Mouse (Mus musculus) ES-E14 (cell line): Measurements from ENCODE around the gene Fhit. TPM values are rescaled to one million over a fixed set of nuclear protein-coding genes. Genes with fewer than 3 reads are reported as not detected.

ENCODE experiments used
- DNase-seq: peaks from one replicate; pipeline ENCODE4 v3.0.0-alpha.2; 2013; ENCODE audit warnings: low read depth, low spot score
- H3K27ac ChIP-seq: 2 replicates; pipeline ENCODE4 v1.5.1; 2012; ENCODE audit warnings: low read depth, mild to moderate bottlenecking, low read length, moderate library complexity, mixed read lengths; ENCODE audit not compliant: poor library complexity, insufficient read depth, severe bottlenecking
- H3K36me3 ChIP-seq: 2 replicates; pipeline ENCODE4 v1.6.1; 2012; ENCODE audit warnings: mild to moderate bottlenecking, low read length, moderate library complexity, mixed read lengths; ENCODE audit not compliant: control insufficient read depth, poor library complexity, insufficient read depth, severe bottlenecking
- H3K4me1 ChIP-seq, 2 experiments: fragments of 150-350 bp in 1 of 2; sonication (generic) in 1 of 2; 2 replicates each; pipeline ENCODE4 v1.6.1; 2012; ENCODE audit warnings: low read length in 2 of 2, mild to moderate bottlenecking in 1 of 2, mixed read lengths in 1 of 2; ENCODE audit not compliant: control insufficient read depth in 2 of 2, insufficient read depth in 2 of 2, poor library complexity in 1 of 2
- H3K4me3 ChIP-seq, 2 experiments: fragments of 150-350 bp in 1 of 2; sonication (generic) in 1 of 2; 2 replicates each; pipeline ENCODE4 v1.5.1; 2012; ENCODE audit warnings: low read length in 2 of 2, low read depth in 1 of 2, mild to moderate bottlenecking in 1 of 2, mixed read lengths in 1 of 2; ENCODE audit not compliant: insufficient read depth in 1 of 2, poor library complexity in 1 of 2, severe bottlenecking in 1 of 2
- H3K9ac ChIP-seq: 2 replicates; pipeline ENCODE4 v1.6.1; 2012; ENCODE audit warnings: low read depth, mild to moderate bottlenecking, low read length, mixed read lengths; ENCODE audit not compliant: poor library complexity, insufficient read depth, severe bottlenecking
- H3K9me3 ChIP-seq: fragments of 150-350 bp; sonication (generic); 2 replicates; pipeline ENCODE4 v1.6.1; 2012; ENCODE audit warnings: low read depth, mild to moderate bottlenecking, low read length; ENCODE audit not compliant: control insufficient read depth, insufficient read depth
- CHD2 ChIP-seq: IDR thresholded peaks from 2 replicates; pipeline ENCODE4 v1.6.1; 2014; ENCODE audit warnings: mild to moderate bottlenecking, low read depth, low read length, inconsistent platforms
- HCFC1 ChIP-seq: IDR thresholded peaks from 2 replicates; pipeline ENCODE4 v1.6.1; 2012; ENCODE audit warnings: low read length, inconsistent platforms, borderline replicate concordance; ENCODE audit not compliant: insufficient read depth
- MAFK ChIP-seq: IDR thresholded peaks from 2 replicates; pipeline ENCODE4 v1.6.1; 2014; ENCODE audit warnings: mild to moderate bottlenecking, low read depth, low read length, inconsistent platforms; ENCODE audit not compliant: insufficient read depth
- ZC3H11A ChIP-seq: IDR thresholded peaks from 2 replicates; pipeline ENCODE4 v1.6.1; 2012; ENCODE audit warnings: low read depth, mild to moderate bottlenecking, inconsistent platforms, low read length, borderline replicate concordance
- ZNF384 ChIP-seq: IDR thresholded peaks from 2 replicates; pipeline ENCODE4 v1.6.1; 2012; ENCODE audit warnings: low read depth, low read length, inconsistent platforms
- in situ Hi-C, 2 experiments: fragments of 600-800 bp; cut with MboI; formaldehyde crosslinking; loops; one replicate each; pipeline ENCODE4 v1.15.1; 2025; ENCODE audit warnings: low sequenced_read_pairs in 2 of 2, inconsistent platforms in 1 of 2; ENCODE audit not compliant: unreplicated experiment in 2 of 2
- total RNA-seq: library from RNA; depleted of rRNA; stranded (reverse); fragments of 300-350 nt; gene quantifications from 2 replicates; pipeline ENCODE4 v1.2.3, GENCODE M21; 2012

Fhit gene
- total RNA-seq, 1 experiment, result 1.0 TPM

DNA sequence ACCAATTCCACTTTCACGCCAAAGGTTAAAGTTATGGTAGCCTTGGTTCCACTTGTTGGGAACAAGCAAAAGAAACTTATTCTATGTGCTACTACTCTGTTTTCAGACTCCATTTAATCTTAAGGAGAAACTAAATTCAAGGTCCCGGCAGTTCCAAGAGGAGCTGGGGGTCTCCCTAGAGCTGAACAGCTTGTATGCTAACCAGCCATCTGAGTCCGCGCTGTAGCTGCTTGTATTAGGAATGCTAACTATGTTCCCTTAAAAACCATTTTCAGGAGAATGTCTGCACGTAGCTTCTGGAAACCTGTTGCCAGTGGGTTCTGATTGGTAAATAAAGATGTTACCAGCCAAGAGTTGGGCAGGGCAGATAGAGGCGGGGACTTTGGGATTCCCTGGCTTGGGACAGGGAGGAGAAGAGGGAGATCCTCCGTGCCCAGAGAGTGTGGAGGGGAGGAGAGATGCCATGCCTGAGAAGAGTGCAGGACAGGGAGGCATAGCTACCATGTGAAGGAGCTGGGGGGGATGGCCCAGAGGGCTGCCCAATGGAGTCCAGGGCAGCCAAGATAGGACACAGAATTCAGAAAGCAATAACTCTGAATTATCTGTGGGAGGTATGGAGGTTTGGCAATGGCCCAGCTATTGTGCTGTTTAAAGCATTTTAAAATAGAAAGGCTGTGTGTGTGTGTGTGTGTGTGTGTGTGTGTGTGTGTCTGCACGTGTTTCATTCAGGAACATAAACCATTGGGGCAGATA is 629.9 kb downstream of the Fhit start:
- no peak overlapping the region for H3K27ac ChIP-seq
- TF ChIP-seq ZNF384, result no peak
- DNase-seq, result no peak
- in situ Hi-C loops, result no loop called here
- no peaks in the 10 kb centered on the region for H3K36me3 ChIP-seq
- H3K4me3 ChIP-seq, result no peak overlapping the region
- H3K4me1 ChIP-seq, result peaks cover 0 to under 1% of the 10 kb centered on the region in 2 experiments; a peak in 1 of 4 replicates
- H3K9me3 ChIP-seq, result no peaks in the 10 kb centered on the region
- no peak overlapping the region for H3K9ac ChIP-seq

DNA sequence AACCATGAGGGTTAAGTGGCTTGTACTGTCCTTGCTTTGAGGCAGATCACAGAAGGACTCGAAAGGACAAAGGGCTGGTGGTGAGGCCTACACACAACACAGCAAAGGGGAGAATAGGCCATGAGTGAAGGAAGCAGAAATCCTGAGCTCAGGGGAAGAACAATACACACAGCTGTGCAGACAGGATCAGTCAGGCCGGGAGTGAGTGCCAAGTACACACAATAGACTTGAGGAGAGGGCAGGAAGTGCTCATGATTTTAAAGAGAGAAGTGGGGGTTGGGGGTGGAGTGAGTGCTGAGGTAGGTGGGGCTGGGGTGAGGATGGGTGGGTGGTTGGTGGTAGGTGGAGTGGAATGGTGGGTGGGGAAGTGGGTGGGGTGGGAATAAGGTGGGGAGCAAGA is 635.0 kb downstream of the Fhit start:
- no peaks in the 10 kb centered on the region for H3K36me3 ChIP-seq
- H3K4me1 ChIP-seq, result 0 out of 4 replicates have a peak, but pooled peaks cover 0 to 3% of the 10 kb centered on the region in 2 experiments
- TF ChIP-seq ZC3H11A (no peak), ZNF384 (no peak), MAFK (no peak), HCFC1 (no peak), CHD2 (no peak)

DNA sequence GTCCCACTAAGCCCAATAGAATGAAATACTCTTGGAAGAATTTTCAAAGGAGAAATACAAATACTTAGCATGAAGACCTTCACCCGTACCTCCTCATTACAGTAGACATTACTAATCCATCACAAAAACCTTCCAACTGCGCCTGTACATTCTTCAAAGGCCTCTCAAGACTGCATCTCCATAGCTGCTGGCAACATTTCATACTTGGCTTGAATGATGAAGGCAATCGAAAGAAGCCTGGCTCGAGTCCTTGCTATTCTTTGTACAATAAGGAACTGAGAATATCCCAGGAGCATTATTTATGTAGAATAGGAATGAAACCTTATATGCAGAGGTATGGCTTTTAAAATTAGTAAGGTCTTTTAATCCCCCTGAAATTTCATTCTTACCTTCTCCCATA is 636.0 kb downstream of the Fhit start:
- Histone ChIP-seq H3K4me3 (no peak overlapping the region), H3K4me1 (0 out of 4 replicates have a peak, but pooled peaks cover 0 to 3% of the 10 kb centered on the region in 2 experiments), H3K9ac (no peak overlapping the region), H3K9me3 (no peaks in the 10 kb centered on the region), H3K36me3 (no peaks in the 10 kb centered on the region), H3K27ac (no peak overlapping the region)
- DNase-seq, result no peak
- in situ Hi-C loops, result no loop called here
- TF ChIP-seq ZNF384 (no peak), HCFC1 (no peak), MAFK (no peak), ZC3H11A (no peak), CHD2 (no peak)

More for the DNA sequence above, 635.0 kb downstream of the Fhit start:
- in situ Hi-C loops, result no loop called here
- Histone ChIP-seq H3K4me3 (no peak overlapping the region), H3K27ac (no peak overlapping the region), H3K9ac (no peak overlapping the region), H3K9me3 (no peaks in the 10 kb centered on the region)
- no peak for DNase-seq

DNA sequence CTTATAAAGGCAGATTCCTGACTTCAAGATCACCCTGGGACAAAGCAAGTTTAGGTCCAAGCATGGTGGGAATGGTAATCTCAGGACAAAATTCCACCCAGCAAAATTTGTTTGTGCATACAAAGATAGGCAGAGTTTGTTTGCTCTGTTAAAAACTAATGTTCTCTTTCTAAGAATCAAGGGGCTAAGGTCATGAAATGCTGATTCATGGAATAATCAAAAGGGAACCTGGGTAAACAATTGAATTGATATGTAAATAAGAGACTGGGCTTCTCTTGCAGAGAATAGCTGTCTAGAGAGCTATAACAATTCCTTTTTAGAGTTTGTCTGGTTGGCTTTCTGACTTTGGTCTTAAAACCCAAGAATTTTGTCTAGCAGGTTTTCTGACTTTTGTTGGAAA is 647.8 kb downstream of the Fhit start:
- H3K4me3 ChIP-seq, result no peak overlapping the region

DNA sequence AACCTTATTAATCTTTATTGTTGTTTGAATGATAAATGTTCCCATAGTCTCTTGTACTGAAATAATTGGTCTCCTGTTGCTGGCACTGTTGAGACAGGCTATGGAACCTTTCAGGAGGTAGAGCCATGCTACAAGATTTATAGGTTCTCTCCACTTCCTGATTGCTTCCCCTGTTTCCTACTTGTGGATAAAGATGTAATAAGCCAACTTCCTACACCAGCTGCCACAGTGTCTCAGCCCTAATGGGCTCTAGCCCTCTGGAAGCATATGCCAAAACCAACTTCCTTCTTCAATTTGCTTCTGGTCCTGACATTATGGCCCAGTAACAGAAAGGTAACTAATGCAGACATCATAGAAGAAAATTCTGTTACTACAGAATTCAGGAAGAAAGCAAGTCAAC is 652.6 kb downstream of the Fhit start:
- Histone ChIP-seq H3K9me3 (no peaks in the 10 kb centered on the region), H3K9ac (no peak overlapping the region), H3K4me3 (no peak overlapping the region), H3K4me1 (no peaks in the 10 kb centered on the region), H3K27ac (no peak overlapping the region), H3K36me3 (no peaks in the 10 kb centered on the region)
- in situ Hi-C loops, result no loop called here
- no peak for DNase-seq
- TF ChIP-seq ZC3H11A, result no peak
- no peak for TF ChIP-seq HCFC1
- TF ChIP-seq MAFK, result no peak
- TF ChIP-seq ZNF384, result no peak
- no peak for TF ChIP-seq CHD2

More for the DNA sequence above, 647.8 kb downstream of the Fhit start:
- no peaks in the 10 kb centered on the region for H3K36me3 ChIP-seq
- H3K4me1 ChIP-seq, result no peaks in the 10 kb centered on the region
- H3K27ac ChIP-seq, result no peak overlapping the region
- in situ Hi-C loops, result no loop called here
- H3K9ac ChIP-seq, result no peak overlapping the region
- TF ChIP-seq ZC3H11A (no peak), ZNF384 (no peak), MAFK (no peak), HCFC1 (no peak), CHD2 (no peak)
- DNase-seq, result no peak
- no peaks in the 10 kb centered on the region for H3K9me3 ChIP-seq
